Mouse (Mus musculus) midbrain, postnatal 0 days (tissue): Measurements from ENCODE around the gene Cyp2a5. TPM values are rescaled to one million over a fixed set of nuclear protein-coding genes. Genes with fewer than 3 reads are reported as not detected.
A peak's percentile ranks its signal among the peaks of the same experiment; 100 is the strongest.
"Not testable (repeated sequence)": the region's sequence is repeated elsewhere in the genome, so short reads cannot be mapped to it uniquely, and the experiment has no call there.

Experiments used
- ATAC-seq: fragments of 200-750 bp; cut with Nextera tagmentation; 2 replicates; pipeline ENCODE4 v1.8.0; 2017; ENCODE audit warnings: moderate number of reproducible peaks, mild to moderate bottlenecking, moderate TSS enrichment, moderate library complexity; ENCODE audit not compliant: low FRiP score
- DNase-seq: peaks from one replicate; pipeline ENCODE4 v3.0.0-alpha.2; 2015; ENCODE audit warnings: low spot score
- H3K27ac ChIP-seq: fragments of 300-500 bp; sonication (generic); 2 replicates; pipeline ENCODE4 v1.5.1; 2014; ENCODE audit warnings: low read depth, mild to moderate bottlenecking, low read length, mixed read lengths
- H3K27me3 ChIP-seq: fragments of 300-500 bp; sonication (generic); 2 replicates; pipeline ENCODE4 v1.6.1; 2014; ENCODE audit warnings: low read length, control low read depth, mixed read lengths; ENCODE audit not compliant: insufficient read depth
- H3K36me3 ChIP-seq: fragments of 300-500 bp; sonication (generic); 2 replicates; pipeline ENCODE4 v1.6.1; 2014; ENCODE audit warnings: low read length, control low read depth, mixed read lengths; ENCODE audit not compliant: insufficient read depth
- H3K4me1 ChIP-seq: fragments of 300-500 bp; sonication (generic); 2 replicates; pipeline ENCODE4 v1.6.1; 2014; ENCODE audit warnings: mild to moderate bottlenecking, control low read depth, antibody characterized with exemption, low read length, mixed read lengths; ENCODE audit not compliant: insufficient read depth
- H3K4me2 ChIP-seq: fragments of 300-500 bp; sonication (generic); 2 replicates; pipeline ENCODE4 v1.6.1; 2014; ENCODE audit warnings: low read depth, mild to moderate bottlenecking, low read length, mixed read lengths; ENCODE audit not compliant: poor library complexity, severe bottlenecking
- H3K4me3 ChIP-seq: fragments of 300-500 bp; sonication (generic); 2 replicates; pipeline ENCODE4 v1.5.1; 2014; ENCODE audit warnings: low read depth, mild to moderate bottlenecking, low read length, moderate library complexity
- H3K9ac ChIP-seq: fragments of 300-500 bp; sonication (generic); replicated peaks from 2 replicates; pipeline ENCODE4 v1.6.1; 2014; ENCODE audit warnings: mild to moderate bottlenecking, low read length, moderate library complexity, mixed read lengths; ENCODE audit not compliant: poor library complexity, severe bottlenecking
- H3K9me3 ChIP-seq: fragments of 300-500 bp; sonication (generic); 2 replicates; pipeline ENCODE4 v1.6.1; 2016; ENCODE audit warnings: low read length, control low read depth
- CTCF ChIP-seq: IDR thresholded peaks from 2 replicates; pipeline ENCODE4 v1.5.1; 2016; ENCODE audit warnings: antibody characterized with exemption, mild to moderate bottlenecking
- WGBS: fragments of 180-500 bp; shearing (Covaris S2); extraction: QIAGEN DNeasy Blood & Tissue Kit; methylation state at CpG from one replicate; pipeline ENCODE4 v1.1.7; 2014; 5-methylcytosine and 5-hydroxymethylcytosine counted together
- polyA plus RNA-seq: library from polyadenylated mRNA; unstranded; fragments of >200 nt; fragmentation: Nextera tagmentation; extraction: Ambion mirVana; gene quantifications from 2 replicates; pipeline ENCODE4 v1.2.1, GENCODE M21; 2015
- total RNA-seq: library from RNA; depleted of rRNA; stranded (reverse); fragments of >200 nt; gene quantifications from 2 replicates; pipeline ENCODE4 v1.2.3, GENCODE M21; 2014; rRNA removed

The Cyp2a5 gene
- total RNA-seq: 5.7 and 13.5 TPM in 2 replicates
- polyA plus RNA-seq: 0.54 and 1.4 TPM in 2 replicates

DNA sequence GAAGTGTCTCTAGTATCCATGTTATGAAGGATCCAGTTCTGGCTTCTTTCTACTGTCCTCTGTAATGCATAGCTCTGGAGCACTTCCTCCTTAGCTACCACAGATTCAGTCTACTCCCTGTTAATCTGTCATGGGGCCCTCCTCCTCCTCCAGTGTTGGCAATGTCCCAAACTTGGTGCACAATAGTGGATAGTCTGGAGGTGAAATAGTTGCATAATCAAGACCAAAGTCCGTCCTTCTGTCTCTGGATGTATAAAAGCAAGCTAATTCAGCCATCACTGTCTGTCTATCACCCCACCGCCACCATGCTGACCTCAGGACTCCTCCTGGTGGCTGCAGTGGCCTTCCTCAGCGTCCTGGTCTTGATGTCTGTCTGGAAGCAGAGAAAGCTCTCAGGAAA is at the start of gene Cyp2a5:
Gene Cyp2a5, plus strand, starts transcription at position 247 of the 400 bp plus-strand sequence.
- not testable (repeated sequence) for H3K4me3 ChIP-seq, DNase-seq, H3K9me3 ChIP-seq, ATAC-seq, H3K27ac ChIP-seq, H3K36me3 ChIP-seq, H3K9ac ChIP-seq, H3K27me3 ChIP-seq, H3K4me1 ChIP-seq
- 65% methylated on average over 3 of the region's 3 CpGs for WGBS
- H3K4me2 ChIP-seq: peak within 1 kb of the TSS; percentile 33; the same call in 1 of the 2 replicates

DNA sequence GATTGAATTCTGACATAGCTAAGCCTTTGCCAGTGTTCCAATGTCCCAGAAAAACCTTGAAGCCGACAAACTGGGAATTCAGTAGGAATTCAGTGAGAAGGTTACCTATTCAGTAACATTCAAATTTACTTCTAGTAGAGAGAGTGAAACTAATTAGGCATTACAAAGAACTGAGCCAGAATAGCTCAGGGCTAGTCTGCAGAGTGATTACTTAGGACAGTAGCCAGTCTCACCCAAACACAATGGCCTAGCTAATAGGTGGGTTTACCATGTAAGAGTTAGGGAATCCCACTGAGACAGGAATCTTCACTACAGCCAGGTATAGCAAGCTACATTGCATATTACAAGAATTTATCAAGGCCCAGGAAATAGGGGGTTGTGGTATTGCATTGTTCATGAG is 49.1 kb upstream of the Cyp2a5 start:
- not testable (repeated sequence) for ATAC-seq, H3K27ac ChIP-seq, H3K9me3 ChIP-seq, DNase-seq, H3K27me3 ChIP-seq, H3K4me1 ChIP-seq, H3K4me2 ChIP-seq, H3K36me3 ChIP-seq, H3K4me3 ChIP-seq, H3K9ac ChIP-seq
- WGBS: 50% methylated on average over 1 of the region's 1 CpGs

DNA sequence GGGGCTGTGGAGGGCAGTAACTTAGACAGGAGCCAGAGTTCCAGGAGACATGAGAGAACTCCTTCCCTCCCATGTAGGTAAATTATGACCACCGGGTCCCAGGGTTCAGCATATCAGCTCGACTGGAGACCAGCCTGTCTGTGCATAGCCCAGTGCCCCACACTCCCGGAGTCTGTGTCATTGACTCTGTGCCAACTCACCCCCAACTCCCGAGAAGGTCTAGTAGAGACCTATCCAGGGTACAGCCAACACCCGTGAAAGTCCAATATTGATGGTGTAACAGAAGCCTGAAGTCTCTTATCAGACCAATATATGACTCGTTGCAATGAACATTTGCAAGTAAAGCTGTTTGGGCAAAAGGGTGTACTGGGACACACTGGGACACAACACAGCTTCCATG is 45.1 kb upstream of the Cyp2a5 start:
- ATAC-seq: no peak
- 80% methylated on average over 6 of the region's 6 CpGs for WGBS

DNA sequence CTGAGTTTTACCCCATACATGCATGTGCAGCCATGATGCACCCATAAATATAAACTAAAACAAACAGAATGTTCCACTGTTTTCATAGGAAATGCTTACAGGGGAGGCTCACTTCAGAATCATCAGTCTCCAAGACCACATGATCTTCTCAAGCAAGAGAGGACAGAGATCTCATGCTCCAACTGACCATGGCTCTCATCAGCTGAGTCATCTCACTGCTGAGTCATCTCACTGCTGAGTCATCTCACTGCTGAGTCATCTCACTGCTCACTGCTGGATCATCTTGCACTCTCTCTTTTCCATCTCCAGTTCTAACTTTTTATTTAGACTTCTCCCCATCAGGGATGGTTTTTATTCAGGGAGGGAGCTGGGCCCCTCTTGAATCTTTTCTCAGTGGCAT is 35.0 kb upstream of the Cyp2a5 start:
- H3K36me3 ChIP-seq: no peaks in the 10 kb centered on the region
- H3K9ac ChIP-seq: no peak overlapping the region
- no peaks in the 10 kb centered on the region for H3K27me3 ChIP-seq
- H3K9me3 ChIP-seq: no peaks in the 10 kb centered on the region; the same call in 1 of the 2 replicates
- no peak overlapping the region for H3K4me2 ChIP-seq
- ATAC-seq (no peak), DNase-seq (no peak)
- no peaks in the 10 kb centered on the region for H3K4me1 ChIP-seq
- no peak for TF ChIP-seq CTCF
- no peak overlapping the region for H3K4me3 ChIP-seq
- H3K27ac ChIP-seq: no peak overlapping the region

More for the DNA sequence above, 45.1 kb upstream of the Cyp2a5 start:
- DNase-seq: no peak
- Histone ChIP-seq H3K4me2 (no peak overlapping the region), H3K27ac (no peak overlapping the region), H3K9me3 (no peaks in the 10 kb centered on the region; the same call in 1 of the 2 replicates), H3K4me1 (no peaks in the 10 kb centered on the region), H3K27me3 (no peaks in the 10 kb centered on the region), H3K4me3 (no peak overlapping the region), H3K9ac (no peak overlapping the region), H3K36me3 (no peaks in the 10 kb centered on the region)
- TF ChIP-seq CTCF: no peak

DNA sequence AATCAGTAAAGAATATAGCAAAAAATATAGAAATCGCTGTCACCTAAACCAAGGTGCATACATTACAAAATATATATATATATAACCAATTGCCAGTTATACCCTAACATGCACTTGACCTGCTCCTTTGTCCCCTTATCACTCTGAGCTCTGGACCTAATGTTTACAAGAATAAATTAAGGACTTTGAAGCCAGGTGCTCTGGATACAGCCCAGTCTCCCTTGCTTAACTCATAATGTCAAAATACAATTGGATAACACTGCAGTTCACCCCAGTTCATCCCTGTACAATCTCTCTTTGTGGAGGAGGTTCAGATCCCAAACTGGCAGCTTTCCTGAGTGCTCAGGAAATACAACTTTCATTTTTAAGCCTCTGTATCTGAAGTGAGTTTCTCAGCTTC is 34.1 kb upstream of the Cyp2a5 start:
- WGBS: 100% methylated on average over 1 of the region's 1 CpGs
- TF ChIP-seq CTCF: no peak
- Histone ChIP-seq H3K4me2 (no peak overlapping the region), H3K27me3 (no peaks in the 10 kb centered on the region), H3K4me1 (no peaks in the 10 kb centered on the region), H3K4me3 (no peak overlapping the region), H3K9ac (no peak overlapping the region), H3K36me3 (no peaks in the 10 kb centered on the region), H3K9me3 (no peaks in the 10 kb centered on the region), H3K27ac (no peak overlapping the region)
- DNase-seq (no peak), ATAC-seq (no peak)

DNA sequence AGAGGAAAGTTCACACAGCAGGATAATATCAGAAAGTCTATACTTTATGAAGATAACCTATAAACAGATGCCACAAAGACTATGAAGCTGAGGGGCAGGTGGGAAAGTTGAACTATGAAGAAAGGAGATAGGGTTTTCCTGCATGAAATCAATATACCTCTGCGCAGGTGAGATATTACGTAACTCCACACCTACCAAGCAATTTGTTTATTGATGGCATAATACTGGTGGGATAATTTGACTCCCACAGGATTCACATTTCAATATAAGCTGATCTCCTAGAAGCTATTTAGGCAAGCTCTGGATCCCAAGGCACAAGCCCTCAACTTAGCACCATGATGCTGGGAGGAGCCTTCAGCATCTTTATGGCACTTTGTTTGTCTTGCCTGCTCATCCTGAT is 26.5 kb upstream of the Cyp2a5 start, which contains the start of gene Cyp2g1:
Gene Cyp2g1, plus strand, starts transcription at position 301 of the 400 bp plus-strand sequence.
- ATAC-seq: no peak
- H3K9ac ChIP-seq: no peak within 1 kb of the TSS
- no peak within 1 kb of the TSS for H3K4me3 ChIP-seq
- H3K27me3 ChIP-seq: no peaks in the 10 kb centered on the region
- H3K36me3 ChIP-seq: no peaks in the 10 kb centered on the region
- no peak within 1 kb of the TSS for H3K27ac ChIP-seq
- H3K4me1 ChIP-seq: no peaks in the 10 kb centered on the region
- WGBS: 95% methylated on average over 2 of the region's 2 CpGs
- no peak for DNase-seq
- no peak for TF ChIP-seq CTCF
- no peaks in the 10 kb centered on the region for H3K9me3 ChIP-seq
- no peak within 1 kb of the TSS for H3K4me2 ChIP-seq

DNA sequence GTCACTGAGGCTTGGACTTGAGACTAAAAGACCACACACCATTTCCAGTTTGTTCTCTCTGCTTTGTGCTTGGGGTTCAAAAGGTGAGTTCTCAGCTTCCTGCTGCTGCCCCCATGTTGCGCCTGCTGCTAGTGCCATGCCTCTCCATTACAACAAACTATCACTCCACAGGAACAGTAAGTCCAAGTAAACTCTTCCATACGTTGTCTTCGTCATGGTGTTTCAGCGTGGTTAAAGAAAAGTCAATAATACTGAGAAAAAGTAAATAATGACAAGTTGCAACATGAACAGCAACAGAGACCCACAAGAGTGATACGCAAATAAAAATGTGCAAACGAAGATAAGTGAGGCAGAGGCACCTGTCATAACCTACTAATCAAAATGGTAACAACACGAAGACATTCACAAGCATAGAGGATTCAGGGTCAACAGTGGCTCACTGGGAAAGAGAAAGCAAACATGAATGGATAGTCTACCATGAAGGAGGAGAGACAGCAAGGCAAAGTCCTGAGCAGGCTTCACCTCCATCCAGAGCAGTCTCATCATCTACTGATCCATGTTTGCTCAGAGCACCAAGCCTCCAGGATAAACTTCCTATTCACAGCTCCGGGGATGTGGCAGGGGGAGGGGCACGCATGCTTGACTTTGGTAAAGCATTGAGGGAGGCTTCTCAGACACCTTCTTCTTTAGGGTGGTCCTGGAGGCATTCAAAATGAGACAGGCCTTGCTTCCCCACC is 3.4 kb upstream of the Cyp2a5 start:
- not testable (repeated sequence) for H3K36me3 ChIP-seq, H3K9me3 ChIP-seq, H3K4me1 ChIP-seq, H3K4me3 ChIP-seq, ATAC-seq, H3K27ac ChIP-seq, DNase-seq, H3K27me3 ChIP-seq, H3K9ac ChIP-seq, H3K4me2 ChIP-seq
- WGBS: 83% methylated on average over 9 of the region's 9 CpGs

DNA sequence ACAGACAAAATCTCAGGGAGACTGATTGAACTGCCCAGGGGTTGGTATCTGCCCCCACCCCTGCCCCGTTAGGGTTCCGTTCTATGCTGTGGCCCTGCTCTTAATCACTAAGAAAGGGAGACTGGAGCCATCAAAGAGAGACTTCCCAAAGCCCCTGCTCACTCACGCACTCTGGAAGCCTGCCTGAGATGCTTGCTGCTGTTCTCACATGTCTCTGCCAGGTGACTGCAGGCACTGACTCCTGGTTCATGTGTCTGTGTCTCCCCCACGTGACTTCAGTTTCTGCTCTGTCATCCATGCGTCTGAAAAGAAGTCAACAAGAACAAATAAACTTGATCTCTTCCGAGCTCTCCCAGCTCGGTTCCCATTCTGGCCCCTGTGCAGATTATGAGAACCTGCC is 2.4 kb upstream of the Cyp2a5 start:
- not testable (repeated sequence) for H3K36me3 ChIP-seq, DNase-seq, H3K4me1 ChIP-seq, H3K27me3 ChIP-seq, H3K9me3 ChIP-seq, H3K9ac ChIP-seq, H3K27ac ChIP-seq, H3K4me3 ChIP-seq, H3K4me2 ChIP-seq, ATAC-seq
- WGBS: 79% methylated on average over 6 of the region's 7 CpGs

DNA sequence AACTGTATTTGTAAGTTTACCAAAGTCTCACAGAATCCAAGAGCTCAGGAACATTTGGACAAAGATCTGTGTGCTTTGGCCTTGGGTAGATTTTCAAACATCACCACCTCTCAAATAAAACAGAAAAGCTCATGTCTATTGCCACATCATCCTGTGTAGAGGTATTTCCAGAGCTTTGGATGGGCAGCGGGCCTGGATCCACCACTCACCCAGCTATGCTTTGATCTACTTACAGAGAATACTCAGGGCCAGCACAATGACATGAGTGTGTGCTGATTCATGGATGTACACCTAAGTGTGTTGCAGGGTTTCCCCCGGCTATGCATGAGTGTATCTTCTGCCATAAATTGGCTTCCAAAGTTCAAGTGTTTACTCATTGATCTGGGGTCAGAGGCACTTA is 8.3 kb downstream of the Cyp2a5 start:
- not testable (repeated sequence) for H3K4me2 ChIP-seq, H3K27ac ChIP-seq, ATAC-seq, H3K27me3 ChIP-seq, H3K4me3 ChIP-seq, H3K9me3 ChIP-seq, H3K9ac ChIP-seq, DNase-seq, H3K4me1 ChIP-seq, H3K36me3 ChIP-seq
- 90% methylated on average over 2 of the region's 2 CpGs for WGBS
